Mouse (Mus musculus): ENCODE results near the gene Lmnb2. TPM values are rescaled to one million over a fixed set of nuclear protein-coding genes. Genes with fewer than 3 reads are reported as not detected.

Lmnb2 gene
- polyA plus RNA-seq, 1 experiment from 2014 or later, result 85.4 TPM

DNA sequence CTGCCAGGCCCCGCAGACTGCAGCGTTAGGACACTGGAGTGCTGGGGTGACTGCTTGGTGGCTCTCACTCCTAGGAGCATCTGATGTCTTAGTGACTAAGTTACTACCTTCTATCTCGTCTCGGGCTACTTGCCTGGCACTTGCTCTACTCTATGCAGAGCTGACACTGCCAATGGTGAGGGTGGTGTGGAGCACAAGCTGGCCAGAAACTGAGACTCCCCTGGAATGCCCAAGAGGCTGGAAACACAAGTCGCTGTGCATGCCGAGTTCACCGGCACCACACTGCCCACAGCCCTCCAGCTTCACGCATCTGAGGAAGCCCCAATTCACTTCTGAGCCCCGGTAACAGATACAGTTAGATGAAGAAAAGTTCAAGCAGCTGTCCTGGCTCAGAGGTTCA is 44.0 kb downstream of the Lmnb2 start:
- Histone ChIP-seq H3K27me3 (ENCODE audit: low read depth, poor library complexity, severe bottlenecking) (0 out of 2 replicates have a peak, but pooled peaks cover 4% of the 10 kb centered on the region), H3K4me3 (no peak overlapping the region), H3K36me3 (no peaks in the 10 kb centered on the region), H3K4me1 (peaks cover 9% of the 10 kb centered on the region), H3K9me3 (replicated peaks) (no peaks in the 10 kb centered on the region), H3K27ac (no peak overlapping the region)
- WGBS, result 85% methylated on average over 9 of the region's 9 CpGs
- DNase-seq (ENCODE audit: low spot score), result no peak

DNA sequence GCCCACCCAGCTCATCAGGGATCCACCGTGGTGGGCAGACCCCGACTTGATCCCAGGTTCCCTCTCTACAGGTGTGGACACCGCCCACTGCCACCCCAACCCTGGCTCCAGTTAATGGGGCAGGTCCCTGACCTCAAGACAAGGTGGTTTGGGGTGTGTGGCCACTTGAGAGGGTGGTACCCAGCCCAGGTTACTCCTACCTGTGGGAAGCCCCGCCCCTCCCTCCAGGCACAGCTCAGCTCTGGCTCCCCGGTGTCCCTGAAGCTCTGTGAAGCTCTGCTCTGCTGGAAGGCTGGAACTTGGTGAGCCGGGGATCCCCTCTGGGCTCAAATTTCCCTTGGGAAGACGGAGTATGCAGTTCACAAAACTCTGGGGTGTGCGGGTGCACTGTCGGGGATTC is 46.5 kb downstream of the Lmnb2 start, which contains the start of gene Tmprss9:
Gene Tmprss9 (plus strand): TSS at position 268 of the 400 bp plus-strand sequence.
- Histone ChIP-seq H3K27me3 (ENCODE audit: low read depth, poor library complexity, severe bottlenecking) (0 out of 2 replicates have a peak, but pooled peaks cover 4% of the 10 kb centered on the region), H3K4me1 (peaks cover 5% of the 10 kb centered on the region), H3K36me3 (peaks cover 22% of the 10 kb centered on the region), H3K27ac (no peak within 1 kb of the TSS), H3K4me3 (no peak within 1 kb of the TSS), H3K9me3 (replicated peaks) (no peaks in the 10 kb centered on the region)
- DNase-seq (ENCODE audit: low spot score), result no peak
- WGBS, result 36% methylated on average over 9 of the region's 9 CpGs

DNA sequence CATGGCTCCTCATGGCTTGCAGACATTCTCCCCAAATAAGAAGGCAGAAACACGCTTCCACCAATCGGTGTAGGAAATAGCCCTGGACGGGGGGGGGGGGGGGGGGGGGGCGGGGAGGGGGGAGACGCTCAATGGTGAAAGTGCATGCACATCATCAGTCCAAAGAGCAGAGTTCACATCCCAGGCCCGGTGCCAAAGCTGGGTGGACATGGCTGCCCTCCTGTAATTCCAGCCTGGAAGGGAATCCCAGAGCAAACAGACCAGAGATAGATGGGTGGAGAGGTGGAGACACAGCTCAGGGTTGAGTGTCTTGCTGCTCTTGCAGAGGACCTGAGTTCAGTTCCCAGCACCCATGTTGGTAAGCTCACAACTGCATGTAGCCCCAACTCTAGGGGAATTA is 47.1 kb downstream of the Lmnb2 start:
- Histone ChIP-seq H3K4me3 (no peak overlapping the region), H3K27me3 (ENCODE audit: low read depth, poor library complexity, severe bottlenecking) (0 out of 2 replicates have a peak, but pooled peaks cover 4% of the 10 kb centered on the region), H3K36me3 (peaks cover 26% of the 10 kb centered on the region), H3K4me1 (no peaks in the 10 kb centered on the region), H3K9me3 (replicated peaks) (no peaks in the 10 kb centered on the region), H3K27ac (no peak overlapping the region)
- DNase-seq (ENCODE audit: low spot score), result no peak
- 56% methylated on average over 6 of the region's 6 CpGs for WGBS

DNA sequence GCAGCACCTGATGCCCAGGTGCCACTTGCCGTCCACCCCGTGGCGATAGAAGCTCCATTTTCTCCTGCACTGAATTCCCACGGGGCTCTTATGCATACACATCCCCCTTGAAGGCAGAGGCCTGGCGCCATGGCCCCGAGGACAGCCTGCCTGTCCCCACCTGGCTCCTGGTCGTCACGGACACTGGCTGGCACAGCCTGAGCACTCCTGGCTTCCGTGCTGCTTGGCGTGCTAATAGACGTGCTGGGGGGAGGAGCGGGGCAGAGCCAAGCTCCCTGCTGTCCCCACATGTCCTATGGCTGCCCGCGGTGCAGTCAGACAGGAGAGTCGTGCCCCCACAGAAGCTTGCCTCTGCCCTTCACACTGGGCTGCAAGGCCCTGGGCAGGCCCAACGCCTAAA is 53.6 kb downstream of the Lmnb2 start:
- WGBS, result 93% methylated on average over 16 of the region's 16 CpGs
- Histone ChIP-seq H3K27me3 (ENCODE audit: low read depth, poor library complexity, severe bottlenecking) (no peaks in the 10 kb centered on the region), H3K27ac (no peak overlapping the region), H3K36me3 (peaks cover 77% of the 10 kb centered on the region), H3K4me3 (no peak overlapping the region), H3K9me3 (replicated peaks) (no peaks in the 10 kb centered on the region), H3K4me1 (no peaks in the 10 kb centered on the region)
- no peak for DNase-seq (ENCODE audit: low spot score)

GRCm38 (mm10) chr10:80862305-80862704 is 55.7 kb downstream of the Lmnb2 start:
- H3K9me3 ChIP-seq (replicated peaks), result no peaks in the 10 kb centered on the region
- H3K4me1 ChIP-seq, result peaks cover 2% of the 10 kb centered on the region; the same call in 1 of the 2 replicates
- no peak for DNase-seq (ENCODE audit: low spot score)
- H3K27me3 ChIP-seq (ENCODE audit: low read depth, poor library complexity, severe bottlenecking), result no peaks in the 10 kb centered on the region
- no peak overlapping the region for H3K27ac ChIP-seq
- H3K4me3 ChIP-seq, result no peak overlapping the region
- 89% methylated on average over 5 of the region's 5 CpGs for WGBS
- H3K36me3 ChIP-seq, result peaks cover 63% of the 10 kb centered on the region

GRCm38 (mm10) chr10:80858350-80858935 is 59.6 kb downstream of the Lmnb2 start:
- 87% methylated on average over 7 of the region's 7 CpGs for WGBS
- no peaks in the 10 kb centered on the region for H3K9me3 ChIP-seq (replicated peaks)
- H3K27me3 ChIP-seq (ENCODE audit: low read depth, poor library complexity, severe bottlenecking), result no peaks in the 10 kb centered on the region
- no peak overlapping the region for H3K4me3 ChIP-seq
- DNase-seq (ENCODE audit: low spot score), result no peak
- peak overlapping the region; percentile 48 for H3K27ac ChIP-seq
- peaks cover 35% of the 10 kb centered on the region for H3K4me1 ChIP-seq
- peaks cover 29% of the 10 kb centered on the region for H3K36me3 ChIP-seq

DNA sequence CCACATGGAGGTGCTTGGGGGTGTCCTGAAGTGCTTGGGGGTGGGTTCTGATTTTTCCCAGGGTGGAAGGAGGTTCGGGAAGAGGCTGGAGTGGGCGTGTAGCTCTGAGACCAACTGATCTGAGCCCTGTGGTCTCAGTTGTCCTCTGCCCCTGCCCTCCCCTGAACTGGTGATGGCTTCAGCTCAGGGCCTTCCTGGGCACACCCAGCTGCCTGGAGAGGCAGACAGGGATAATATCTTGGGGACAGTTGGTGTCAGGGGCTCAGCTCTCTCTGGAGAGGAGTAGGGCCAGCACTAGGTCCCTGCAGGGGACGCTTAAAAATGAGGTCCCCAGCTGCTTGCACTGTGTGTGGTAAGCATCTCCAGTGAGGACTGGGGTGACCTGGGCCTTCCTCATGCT is 60.2 kb downstream of the Lmnb2 start:
- Histone ChIP-seq H3K27me3 (ENCODE audit: low read depth, poor library complexity, severe bottlenecking) (no peaks in the 10 kb centered on the region), H3K36me3 (peaks cover 29% of the 10 kb centered on the region), H3K27ac (peak overlapping the region; percentile 48), H3K4me3 (0 out of 2 replicates have a peak overlapping the region, but pooled peaks have one; percentile 2), H3K4me1 (peaks cover 39% of the 10 kb centered on the region), H3K9me3 (replicated peaks) (no peaks in the 10 kb centered on the region)
- no peak for DNase-seq (ENCODE audit: low spot score)
- 93% methylated on average over 3 of the region's 3 CpGs for WGBS

DNA sequence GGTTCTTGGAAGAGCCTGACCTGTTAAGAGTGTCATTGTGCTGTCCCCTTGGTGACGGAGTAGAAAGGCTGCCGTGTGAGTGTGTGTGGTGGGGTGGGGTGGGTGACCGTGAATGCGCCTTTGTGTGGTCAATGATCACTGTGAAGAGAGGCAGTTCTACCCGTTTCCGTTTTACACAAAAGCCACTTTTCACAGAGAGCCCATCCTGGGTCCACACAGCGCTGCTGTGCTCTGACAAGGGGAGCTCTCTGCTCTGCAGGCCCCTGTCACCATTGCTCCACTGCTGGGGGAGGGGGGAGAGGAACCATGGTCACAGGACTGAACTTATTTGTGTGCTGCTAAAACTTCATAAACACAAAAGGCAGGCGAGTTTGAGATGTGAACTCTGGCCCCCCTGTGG is 60.7 kb downstream of the Lmnb2 start:
- WGBS, result 71% methylated on average over 8 of the region's 8 CpGs
- peak overlapping the region; percentile 2; the same call in 1 of the 2 replicates for H3K4me3 ChIP-seq

DNA sequence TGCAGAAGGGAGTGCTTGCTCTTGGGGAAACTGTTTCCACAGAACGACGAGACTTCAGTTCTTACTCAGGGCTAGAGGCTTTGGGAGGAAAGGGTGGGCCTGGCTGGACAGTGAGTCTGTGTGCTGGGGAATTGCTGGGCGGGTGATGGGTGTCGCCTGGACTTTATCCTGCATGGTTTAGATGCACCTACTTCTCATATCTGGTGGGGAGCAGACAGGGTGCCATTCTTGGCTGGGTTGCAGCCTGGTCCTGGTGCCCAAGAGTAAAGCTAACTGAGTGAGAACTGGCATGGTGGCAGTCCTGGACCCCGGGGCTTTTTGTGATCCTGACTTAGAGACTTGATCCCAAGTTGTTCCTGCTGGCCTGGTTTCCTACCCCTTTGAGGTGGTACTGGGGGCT is 61.1 kb downstream of the Lmnb2 start:
- H3K9me3 ChIP-seq (replicated peaks), result no peaks in the 10 kb centered on the region
- peak overlapping the region; percentile 2; the same call in 1 of the 2 replicates for H3K4me3 ChIP-seq
- H3K4me1 ChIP-seq, result peaks cover 39% of the 10 kb centered on the region
- H3K36me3 ChIP-seq, result peaks cover 28% of the 10 kb centered on the region
- H3K27ac ChIP-seq, result 0 out of 2 replicates have a peak overlapping the region, but pooled peaks have one; percentile 1
- no peak for DNase-seq (ENCODE audit: low spot score)
- no peaks in the 10 kb centered on the region for H3K27me3 ChIP-seq (ENCODE audit: low read depth, poor library complexity, severe bottlenecking)
- 82% methylated on average over 5 of the region's 5 CpGs for WGBS

More for the DNA sequence above, 60.7 kb downstream of the Lmnb2 start:
- DNase-seq (ENCODE audit: low spot score), result no peak
- H3K4me1 ChIP-seq, result peaks cover 39% of the 10 kb centered on the region
- H3K27me3 ChIP-seq (ENCODE audit: low read depth, poor library complexity, severe bottlenecking), result no peaks in the 10 kb centered on the region
- peaks cover 28% of the 10 kb centered on the region for H3K36me3 ChIP-seq
- 0 out of 2 replicates have a peak overlapping the region, but pooled peaks have one; percentile 1 for H3K27ac ChIP-seq
- H3K9me3 ChIP-seq (replicated peaks), result no peaks in the 10 kb centered on the region

- peaks cover 39% of the 10 kb centered on the region for H3K4me1 ChIP-seq
- no peaks in the 10 kb centered on the region for H3K9me3 ChIP-seq (replicated peaks)
- DNase-seq (ENCODE audit: low spot score), result no peak
- no peaks in the 10 kb centered on the region for H3K27me3 ChIP-seq (ENCODE audit: low read depth, poor library complexity, severe bottlenecking)
- peak overlapping the region; percentile 99 for H3K4me3 ChIP-seq
- H3K36me3 ChIP-seq, result peaks cover 28% of the 10 kb centered on the region
- H3K27ac ChIP-seq, result no peak overlapping the region
- 64% methylated on average over 3 of the region's 3 CpGs for WGBS
Observed at GRCm38 (mm10) chr10:80856267-80856666, 61.8 kb downstream of the Lmnb2 start.

- peak; percentile 50 for DNase-seq (ENCODE audit: low spot score)
- Histone ChIP-seq H3K27me3 (ENCODE audit: low read depth, poor library complexity, severe bottlenecking) (no peaks in the 10 kb centered on the region), H3K4me1 (peaks cover 39% of the 10 kb centered on the region), H3K4me3 (peak overlapping the region; percentile 99), H3K36me3 (peaks cover 29% of the 10 kb centered on the region), H3K27ac (peak overlapping the region; percentile 83), H3K9me3 (replicated peaks) (no peaks in the 10 kb centered on the region)
- 26% methylated on average over 11 of the region's 11 CpGs for WGBS
Observed at GRCm38 (mm10) chr10:80855749-80856073, 62.3 kb downstream of the Lmnb2 start.

DNA sequence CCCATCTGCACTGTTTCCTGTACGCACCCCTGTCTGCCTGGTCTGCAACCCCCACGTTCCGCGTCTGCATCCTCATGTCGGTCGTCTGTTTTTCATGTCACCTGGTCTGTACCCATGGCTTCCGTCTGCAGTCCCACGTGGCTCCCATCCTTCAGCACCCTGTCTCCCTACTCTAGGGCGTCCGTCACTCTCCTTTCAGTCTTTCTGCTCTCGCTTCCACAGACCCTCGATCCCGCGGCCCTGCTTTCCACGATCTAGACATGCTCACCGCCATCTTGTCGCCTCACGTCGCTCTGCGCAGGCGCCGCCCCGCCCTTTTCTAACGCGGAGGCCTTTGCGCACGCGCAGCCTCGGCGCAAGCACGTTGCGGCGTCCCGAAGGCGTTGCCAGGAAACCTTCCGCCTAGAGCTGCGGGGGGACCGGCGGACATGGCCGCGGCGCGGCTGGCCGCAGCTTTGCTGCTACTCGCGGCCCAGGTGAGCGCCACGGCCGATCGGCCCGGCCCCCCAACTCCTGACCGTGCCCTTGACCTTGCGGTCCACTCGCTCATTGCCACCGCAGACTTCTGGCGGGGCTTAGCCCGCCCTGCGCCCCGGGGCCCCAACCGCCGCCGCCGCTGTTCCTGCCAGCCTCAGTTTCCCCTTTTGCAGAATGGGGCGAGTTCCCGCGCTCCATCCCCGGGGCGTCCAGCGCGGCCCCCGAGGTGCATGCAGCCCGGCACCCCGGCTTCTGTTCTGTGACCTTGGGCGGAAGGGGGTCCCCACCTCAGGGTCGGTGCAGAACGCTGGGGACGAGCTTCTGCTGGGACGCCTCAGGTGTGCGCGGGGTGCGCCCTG is 62.9 kb downstream of the Lmnb2 start, which contains the start of the genes Lsm7 and Sppl2b:
Gene Lsm7 (minus strand): TSS at position 297 of the 836 bp plus-strand sequence.
Gene Sppl2b (plus strand): TSS at position 363 of the 836 bp plus-strand sequence.
- WGBS, result under 1% methylated on average over 81 of the region's 81 CpGs
- Histone ChIP-seq H3K27ac (peak within 1 kb of the TSS; percentile 83), H3K27me3 (ENCODE audit: low read depth, poor library complexity, severe bottlenecking) (no peaks in the 10 kb centered on the region), H3K4me1 (peaks cover 39% of the 10 kb centered on the region), H3K36me3 (peaks cover 34% of the 10 kb centered on the region), H3K4me3 (peak within 1 kb of the TSS; percentile 99), H3K9me3 (replicated peaks) (no peaks in the 10 kb centered on the region)
- DNase-seq (ENCODE audit: low spot score), result peak; percentile 99
